Mouse (Mus musculus): Measurements from ENCODE around the gene Ly6g6c.
A peak's percentile ranks its signal among the peaks of the same experiment; 100 is the strongest.

Gene Ly6g6c

DNA sequence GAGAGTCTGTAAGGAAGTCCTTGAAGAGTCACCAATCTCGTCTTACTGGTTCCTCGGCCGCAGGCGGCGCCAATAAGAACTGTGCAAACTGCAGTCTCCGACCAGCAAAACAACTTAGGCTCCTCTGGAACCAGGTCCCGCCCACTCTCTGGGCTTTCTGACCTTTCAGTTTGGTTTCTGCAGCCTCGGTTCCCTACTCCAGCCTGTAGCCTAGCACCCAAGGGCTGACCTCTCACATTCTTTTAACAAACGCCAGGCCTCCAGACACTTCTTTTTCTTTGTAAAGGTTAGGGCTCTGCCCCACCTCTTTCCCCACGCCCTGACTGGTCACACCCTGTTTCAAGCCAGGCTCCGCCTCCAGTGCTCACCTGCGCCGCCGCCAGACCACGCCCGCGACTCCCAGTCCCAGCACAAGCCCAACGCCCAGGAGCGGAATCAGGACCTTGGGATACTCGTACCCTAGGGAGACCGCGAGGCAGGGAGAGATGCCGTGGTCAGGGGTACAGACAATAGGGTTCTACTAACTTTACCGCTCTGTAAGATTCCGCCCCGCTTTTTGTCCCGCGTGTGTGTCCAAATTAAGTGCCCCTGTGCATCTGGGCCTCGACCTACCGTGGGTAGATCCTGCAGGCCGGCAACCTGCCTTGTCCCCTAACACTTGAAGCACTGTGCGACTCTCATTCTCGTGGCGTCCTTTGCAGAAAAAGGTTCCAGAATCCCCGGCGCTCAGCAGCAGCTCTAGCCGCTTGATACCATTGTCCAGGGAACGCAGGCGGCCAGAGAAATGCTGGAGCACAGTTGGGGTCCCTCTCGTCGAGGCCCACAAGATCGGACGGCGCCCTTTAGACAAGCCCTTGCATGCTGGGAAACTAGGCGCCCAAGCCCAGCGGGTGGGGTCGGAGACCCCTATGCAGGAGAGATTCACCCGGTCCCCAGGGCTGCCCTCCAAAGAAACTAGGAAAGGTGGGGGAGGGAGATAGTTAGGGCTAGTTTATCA is at the start of gene Ly6g6c:
Gene Ly6g6c (plus strand): TSS at position 438 of the 997 bp plus-strand sequence.
- no peak for DNase-seq (ENCODE audit: low spot score)

DNA sequence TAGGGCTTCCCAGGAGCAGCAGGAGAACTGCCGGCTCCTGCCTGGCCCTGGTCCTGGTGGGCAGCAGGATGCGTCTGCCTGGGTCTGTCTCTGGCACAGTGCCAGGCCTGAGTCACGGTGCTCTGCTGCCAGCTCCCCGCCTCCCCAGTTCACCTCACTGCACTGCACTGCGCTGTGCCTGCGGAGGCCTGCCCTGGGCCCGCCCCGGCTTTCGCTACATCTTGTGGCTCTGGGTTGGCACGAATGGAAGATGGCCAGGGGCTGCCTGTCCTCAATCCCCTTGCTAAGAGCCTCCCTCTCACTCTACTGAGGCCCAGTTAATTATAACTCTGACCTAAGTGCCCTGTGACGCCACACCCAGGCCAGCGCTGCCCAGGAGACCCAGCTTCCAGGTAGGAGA is 48.8 kb upstream of the Ly6g6c start, which contains the start of gene Vwa7:
Gene Vwa7 (plus strand): TSS at position 204 of the 400 bp plus-strand sequence.
- no peak for DNase-seq (ENCODE audit: low spot score)

DNA sequence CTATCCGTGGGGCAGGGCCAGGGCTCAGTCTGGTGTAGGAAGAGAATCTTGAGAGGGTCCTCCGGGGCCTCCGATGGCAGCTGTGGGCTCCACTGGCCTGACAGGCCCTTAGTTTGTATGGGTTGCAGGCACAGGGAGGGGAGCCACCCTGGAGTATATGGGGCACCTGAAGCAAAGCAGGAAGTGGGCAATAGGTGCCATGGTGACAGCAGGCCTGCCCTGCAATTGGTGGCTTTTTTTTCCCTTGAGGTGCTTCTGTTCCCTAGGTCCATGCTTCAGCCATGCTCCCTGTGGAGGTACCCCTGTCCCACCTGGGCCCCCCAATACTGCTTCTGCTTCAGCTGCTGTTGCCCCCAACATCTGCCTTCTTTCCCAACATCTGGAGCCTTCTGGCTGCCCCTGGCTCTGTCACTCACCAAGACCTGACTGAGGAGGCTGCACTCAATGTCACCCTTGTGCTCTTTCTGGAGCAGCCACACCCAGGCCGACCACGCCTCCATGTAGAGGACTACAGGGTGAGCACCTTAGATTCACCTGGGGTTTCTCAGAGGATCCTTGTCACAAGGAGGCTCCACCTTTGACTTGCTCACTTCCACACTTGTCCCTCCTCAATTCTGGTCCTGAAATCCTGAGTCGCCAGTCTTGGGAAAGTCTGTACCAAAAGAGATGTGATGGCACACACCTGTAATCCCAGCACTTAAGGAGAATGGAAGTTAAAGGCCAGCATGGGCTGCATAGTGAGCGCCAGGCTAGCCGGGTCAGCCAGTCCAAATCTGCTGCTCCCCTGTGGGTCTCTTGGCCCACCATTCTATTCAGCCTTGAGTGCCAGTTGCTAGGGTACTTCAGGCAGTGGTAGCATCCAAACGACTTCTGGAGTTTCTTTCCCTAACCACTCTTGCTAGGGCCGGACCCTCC is 48.1 kb upstream of the Ly6g6c start:
- DNase-seq (ENCODE audit: low spot score), result no peak

DNA sequence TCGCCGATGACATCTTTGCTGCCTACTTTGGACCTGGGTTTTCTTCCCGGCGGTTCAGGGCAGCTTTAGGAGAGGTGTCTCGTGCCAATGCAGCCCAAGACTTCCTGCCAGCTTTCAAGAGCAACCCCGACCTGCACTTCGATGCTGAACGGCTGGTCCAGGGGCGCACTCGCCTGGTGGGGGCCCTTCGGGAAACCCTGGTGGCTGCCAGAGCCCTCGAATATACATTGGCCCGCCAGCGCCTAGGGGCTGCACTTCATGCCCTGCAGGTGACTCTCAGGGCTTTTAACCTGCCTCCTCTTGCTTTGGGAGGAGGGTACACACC is 47.5 kb upstream of the Ly6g6c start:
- DNase-seq (ENCODE audit: low spot score), result no peak

DNA sequence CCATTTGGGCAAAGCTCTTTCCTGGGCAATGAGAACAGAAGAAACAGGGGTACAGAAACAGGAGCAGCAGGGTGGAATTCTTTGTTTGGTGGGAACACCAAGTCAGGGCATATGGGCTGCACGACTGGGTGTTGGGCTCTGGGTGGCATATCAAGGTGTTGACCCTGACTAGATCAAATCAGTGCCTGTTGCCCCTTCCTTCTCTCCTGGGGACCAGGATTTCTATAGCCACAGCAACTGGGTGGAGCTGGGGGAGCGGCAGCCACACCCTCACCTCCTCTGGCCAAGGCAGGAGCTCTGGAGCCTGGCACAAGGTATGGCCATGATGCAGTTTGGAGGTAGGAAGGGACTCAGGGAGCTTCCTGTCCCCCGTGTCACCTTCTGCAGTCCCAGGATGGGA is 47.0 kb upstream of the Ly6g6c start:
- no peak for DNase-seq (ENCODE audit: low spot score)

DNA sequence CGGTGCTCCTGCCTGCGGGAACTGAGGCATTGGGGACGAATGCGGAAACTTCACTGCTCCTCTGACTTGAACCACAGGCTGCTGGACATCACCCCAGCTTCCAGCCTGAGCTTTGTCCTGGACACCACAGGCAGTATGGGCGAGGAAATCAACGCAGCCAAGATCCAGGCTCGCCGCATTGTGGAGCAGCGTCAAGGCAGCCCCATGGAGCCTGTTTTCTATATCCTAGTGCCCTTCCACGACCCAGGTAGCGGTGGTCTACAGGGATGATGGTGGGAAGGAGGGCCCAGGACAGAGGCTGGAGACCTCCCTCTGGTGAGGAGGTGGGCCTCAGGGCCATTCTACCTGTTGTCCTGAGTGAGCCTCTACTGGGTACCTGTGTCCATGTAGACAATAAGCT is 45.3 kb upstream of the Ly6g6c start:
- no peak for DNase-seq (ENCODE audit: low spot score)

DNA sequence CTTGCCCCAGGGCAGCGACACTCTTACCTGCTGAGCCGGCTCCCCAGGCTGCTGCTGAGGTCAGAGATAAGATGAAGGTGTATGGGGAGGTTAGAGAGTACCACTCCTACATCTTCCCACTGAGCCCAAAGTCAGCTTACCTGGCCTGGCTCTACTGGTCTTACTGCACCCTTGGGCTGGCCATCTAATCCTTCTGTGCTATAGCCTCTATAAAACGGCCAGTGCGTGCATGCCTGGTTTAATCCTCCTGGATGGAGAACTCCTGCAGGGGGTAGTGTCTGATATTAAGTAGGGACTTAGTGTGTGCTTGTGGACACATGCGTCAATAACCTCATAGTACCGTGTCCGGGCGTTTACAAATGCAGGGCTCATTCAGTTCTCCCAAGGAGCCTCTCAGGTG is 44.6 kb upstream of the Ly6g6c start:
- no peak for DNase-seq (ENCODE audit: low spot score)

DNA sequence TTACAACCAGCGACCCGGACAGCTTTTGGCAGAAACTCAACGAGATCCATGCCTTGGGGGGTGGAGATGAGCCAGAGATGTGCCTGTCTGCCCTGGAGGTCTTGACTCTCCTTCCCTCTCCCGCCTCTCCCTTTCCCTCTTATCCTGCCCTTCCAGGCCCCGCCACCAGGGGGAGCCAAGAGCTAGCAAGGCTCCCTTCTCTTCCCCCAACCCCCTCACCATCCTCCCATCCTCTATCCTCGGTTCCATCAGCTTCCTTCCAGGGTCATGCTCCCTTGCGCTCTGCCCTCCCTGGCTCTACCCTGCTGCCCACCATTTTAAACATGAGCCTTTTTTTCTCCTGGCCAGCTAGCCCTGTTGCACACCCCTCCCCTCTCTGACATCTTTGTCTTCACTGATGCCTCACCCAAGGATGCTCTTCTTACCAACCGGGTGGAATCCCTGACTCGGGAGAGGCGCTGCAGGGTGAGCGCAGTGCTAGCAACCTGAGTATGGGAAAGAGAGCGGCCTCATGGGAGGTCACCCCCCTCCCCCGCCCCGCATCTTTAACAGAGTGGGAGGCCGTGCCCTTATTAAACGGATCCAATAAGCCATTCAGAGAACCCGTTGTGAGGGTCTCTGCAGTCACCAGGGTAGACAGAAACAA is 43.9 kb upstream of the Ly6g6c start:
- peak; percentile 79 for DNase-seq (ENCODE audit: low spot score)

DNA sequence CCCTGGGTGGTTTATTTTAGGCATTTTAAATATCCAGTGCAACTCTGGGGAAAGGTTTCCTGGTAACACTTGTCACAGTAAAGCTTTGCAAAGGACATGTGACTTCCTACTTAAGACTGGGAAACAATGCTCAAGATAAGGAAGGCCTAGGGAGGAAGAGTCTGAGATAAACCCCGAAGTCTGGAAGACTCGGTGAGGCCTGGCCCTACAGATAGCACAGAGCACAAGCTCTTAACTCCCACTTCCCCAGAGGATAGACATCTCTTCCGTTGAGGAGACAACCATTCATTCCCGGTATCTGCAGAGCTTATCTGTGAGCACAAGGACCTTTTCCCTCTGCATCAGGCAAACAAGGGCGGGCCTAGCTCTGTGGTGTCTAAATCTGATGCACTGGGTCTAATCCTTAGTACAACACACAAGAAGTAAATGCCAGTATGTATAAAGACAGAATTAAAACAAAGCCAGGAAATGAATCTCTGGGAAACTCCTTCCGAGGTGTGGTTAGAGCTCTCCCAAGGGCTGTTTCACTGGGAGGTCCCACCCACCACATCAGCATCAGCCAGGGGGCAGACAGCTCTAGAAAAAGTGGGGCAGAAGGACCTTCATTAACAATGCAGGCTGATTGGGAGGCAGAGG is 43.2 kb upstream of the Ly6g6c start:
- DNase-seq (ENCODE audit: low spot score), result no peak

DNA sequence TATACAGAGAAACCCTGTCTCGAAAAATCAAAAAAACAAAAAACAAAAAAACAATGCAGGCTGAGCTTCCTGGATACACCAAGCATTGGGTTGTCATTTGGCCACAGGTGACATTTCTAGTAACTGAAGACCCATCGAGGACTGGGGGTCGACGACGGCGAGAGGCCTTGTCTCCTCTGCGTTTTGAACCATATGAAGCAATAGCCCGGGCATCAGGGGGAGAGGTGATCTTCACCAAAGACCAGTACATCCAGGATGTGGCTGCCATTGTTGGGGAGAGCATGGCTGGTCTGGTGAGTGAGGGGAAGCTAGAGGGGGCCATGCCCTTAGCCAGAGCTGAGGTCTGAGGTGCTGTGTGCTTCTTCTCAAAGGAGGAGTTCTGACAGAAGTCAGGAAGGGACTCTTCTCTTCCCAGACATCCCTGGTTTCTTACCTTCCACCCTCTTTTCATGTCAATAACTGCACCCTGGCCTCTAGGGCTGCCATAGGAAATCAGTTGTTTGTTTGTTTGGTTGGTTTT is 42.6 kb upstream of the Ly6g6c start:
- no peak for DNase-seq (ENCODE audit: low spot score)

DNA sequence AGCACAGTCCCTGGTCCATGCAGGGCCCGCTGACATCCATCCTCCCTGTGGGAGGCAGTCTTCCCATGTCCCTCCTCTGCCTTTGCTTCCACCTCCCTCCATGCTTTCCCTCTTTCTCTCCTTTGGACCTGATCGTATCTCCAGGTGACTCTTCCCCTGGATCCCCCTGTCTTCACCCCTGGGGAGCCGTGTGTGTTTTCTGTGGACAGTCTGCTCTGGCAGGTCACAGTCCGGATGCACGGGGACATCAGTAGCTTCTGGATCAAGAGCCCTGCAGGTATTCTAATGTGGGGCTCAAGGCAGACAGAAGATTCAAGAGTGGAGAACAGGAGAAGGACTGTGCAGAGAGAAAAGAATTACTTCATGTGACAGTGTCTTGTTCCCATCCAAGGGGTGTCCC is 42.0 kb upstream of the Ly6g6c start:
- DNase-seq (ENCODE audit: low spot score), result no peak

DNA sequence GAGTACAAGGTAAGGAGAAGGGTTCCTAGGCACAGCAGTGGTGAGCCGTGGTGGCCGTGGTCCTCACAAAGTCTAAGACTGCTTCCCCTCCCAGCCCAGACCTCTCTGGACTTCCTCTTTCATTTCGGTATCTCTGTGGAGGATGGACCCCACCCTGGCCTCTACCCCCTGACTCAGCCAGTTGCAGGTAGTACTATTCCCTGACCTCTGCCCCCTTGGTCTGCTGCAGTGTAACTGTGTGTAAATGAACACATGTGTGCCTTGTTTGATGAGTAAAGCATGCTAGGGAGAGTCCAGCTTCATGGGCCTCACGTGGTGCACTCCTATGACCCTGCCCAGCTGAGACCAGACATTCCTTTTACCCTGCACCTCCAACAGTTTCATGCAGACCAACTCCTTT is 41.4 kb upstream of the Ly6g6c start:
- DNase-seq (ENCODE audit: low spot score), result no peak

DNA sequence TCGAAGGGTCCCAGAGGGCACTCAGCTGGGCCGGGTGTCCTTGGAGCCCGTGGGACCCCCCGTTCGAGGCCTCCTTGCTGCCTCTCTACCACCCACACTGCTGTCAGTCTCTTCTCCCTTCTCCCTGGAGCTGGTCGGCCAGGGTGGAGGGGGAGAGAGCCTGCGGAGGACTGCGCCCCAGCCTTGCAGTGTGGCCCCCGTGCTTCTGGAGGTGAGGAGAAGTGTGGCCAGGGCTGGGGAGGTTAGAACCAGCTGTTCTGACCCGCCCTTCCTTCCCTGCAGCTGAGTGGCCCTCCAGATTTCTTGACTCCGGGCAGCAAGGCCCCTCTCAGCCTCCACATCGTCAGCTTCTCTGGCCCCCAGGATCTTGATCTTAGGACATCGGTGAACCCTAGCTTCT is 40.9 kb upstream of the Ly6g6c start:
- DNase-seq (ENCODE audit: low spot score), result no peak

DNA sequence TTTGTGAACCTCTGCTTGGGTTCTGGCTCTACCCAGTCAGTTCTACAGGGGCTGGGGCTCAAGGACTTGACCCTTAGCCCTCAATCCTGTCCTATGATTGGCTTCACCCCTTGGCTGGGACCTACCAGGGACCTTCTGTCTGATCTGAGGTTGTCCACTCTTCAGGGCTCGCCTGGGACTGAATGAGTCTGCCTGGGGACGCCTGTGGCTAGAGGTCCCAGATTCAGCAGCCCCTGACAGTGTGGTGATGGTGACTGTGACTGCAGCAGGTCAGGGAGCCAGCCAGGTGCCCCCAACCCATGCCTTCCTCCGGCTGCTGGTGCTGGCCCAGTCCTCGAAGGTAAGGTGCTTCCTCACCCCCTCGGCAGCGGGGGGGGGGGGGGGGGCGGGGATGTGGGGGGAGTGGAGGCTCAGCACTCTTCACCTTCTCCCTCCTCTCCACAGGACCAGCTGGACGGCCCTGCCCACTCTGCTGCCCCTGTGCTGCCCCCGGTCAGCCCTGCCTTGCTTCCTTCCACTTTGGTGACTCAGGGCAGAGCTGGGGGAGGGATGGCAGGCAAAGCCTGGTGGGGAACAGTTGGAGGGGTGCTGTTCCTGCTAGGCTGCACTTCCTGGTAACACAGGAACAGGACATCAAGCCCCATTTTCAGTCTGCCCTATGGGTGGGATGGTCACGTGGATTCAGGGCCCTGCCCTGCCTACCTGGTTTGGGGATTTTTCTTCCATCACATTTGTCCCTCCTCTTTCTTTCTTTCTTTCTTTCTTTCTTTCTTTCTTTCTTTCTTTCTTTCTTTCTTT is 40.3 kb upstream of the Ly6g6c start:
- DNase-seq (ENCODE audit: low spot score), result no peak

DNA sequence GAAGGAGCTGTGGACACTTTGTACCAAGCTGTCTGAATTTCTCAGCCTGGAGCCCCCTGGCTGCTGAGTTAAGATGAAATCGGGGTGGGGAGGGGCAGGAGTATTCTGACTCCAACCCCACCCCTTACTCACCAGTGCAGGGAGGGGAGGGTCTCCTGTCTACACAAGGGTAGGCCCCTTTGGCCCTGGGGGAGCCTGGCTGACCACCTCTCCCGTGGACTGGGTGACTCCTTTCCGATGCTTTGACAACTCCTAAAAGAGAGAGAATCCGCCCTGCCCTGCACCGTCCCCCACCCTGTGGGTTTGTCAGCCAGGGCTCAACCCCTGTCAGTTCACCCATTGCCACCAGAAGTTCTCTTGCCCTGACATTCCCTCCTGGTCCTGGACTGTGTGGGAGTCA is 39.0 kb upstream of the Ly6g6c start:
- no peak for DNase-seq (ENCODE audit: low spot score)

DNA sequence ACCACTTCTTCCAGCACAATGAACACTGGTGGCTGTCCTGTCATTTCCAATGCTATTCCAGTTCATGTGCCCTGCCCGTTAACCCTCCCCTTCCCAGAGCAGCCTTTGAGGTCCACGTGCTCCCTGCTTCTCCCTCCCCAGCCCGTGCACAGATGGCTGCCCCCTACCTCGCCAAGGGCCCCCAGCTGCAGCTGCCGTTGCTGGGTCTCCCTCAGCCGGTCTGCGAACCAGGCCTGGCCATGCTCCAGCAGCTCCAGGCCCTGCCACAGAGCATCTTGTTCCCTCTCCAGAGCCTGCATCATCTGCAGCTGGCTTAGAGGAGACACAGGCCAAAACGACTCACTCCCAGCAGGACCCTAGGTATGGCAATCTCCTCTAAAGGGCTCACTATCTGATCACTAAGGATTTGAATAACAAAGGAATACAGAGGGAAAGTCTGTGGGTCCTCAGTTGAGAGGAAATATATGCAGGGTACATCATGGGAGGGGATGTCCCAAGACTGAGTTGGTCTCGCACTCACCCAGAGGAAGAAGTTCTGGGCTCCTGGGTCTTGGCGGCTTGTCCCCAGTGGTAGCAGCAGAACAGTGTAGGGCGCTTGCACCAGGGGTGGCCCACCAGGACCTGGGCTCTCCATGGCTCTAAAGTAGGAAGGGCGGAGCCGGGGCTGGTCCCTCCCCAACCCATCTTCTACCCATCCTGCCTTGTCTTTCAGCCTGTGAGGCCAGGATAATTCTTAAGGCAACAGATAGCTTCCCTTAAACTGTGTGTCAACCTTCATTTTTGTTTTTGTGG is 37.7 kb upstream of the Ly6g6c start, which contains the start of gene Sapcd1:
Gene Sapcd1 (minus strand): TSS at position 740 of the 792 bp plus-strand sequence.
- DNase-seq (ENCODE audit: low spot score), result no peak

DNA sequence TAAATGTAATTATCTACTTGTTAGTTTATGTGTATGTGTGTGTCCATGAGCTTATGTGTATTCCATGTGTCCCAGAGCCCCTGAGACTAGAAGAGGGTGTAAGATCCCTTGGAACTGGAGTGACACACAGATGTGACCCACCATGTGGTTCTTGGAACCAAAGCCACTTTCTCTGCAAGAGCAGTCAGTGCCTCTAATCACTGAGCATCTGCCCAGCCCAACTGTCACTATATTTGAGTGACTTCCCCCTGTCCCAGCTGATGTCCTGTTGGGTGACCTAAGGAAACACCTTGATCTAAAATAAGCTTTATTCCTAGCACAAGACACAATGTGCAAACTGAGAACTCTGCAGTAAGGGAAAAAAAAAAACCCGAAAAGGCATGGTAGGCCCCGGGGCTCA is 36.9 kb upstream of the Ly6g6c start:
- no peak for DNase-seq (ENCODE audit: low spot score)

DNA sequence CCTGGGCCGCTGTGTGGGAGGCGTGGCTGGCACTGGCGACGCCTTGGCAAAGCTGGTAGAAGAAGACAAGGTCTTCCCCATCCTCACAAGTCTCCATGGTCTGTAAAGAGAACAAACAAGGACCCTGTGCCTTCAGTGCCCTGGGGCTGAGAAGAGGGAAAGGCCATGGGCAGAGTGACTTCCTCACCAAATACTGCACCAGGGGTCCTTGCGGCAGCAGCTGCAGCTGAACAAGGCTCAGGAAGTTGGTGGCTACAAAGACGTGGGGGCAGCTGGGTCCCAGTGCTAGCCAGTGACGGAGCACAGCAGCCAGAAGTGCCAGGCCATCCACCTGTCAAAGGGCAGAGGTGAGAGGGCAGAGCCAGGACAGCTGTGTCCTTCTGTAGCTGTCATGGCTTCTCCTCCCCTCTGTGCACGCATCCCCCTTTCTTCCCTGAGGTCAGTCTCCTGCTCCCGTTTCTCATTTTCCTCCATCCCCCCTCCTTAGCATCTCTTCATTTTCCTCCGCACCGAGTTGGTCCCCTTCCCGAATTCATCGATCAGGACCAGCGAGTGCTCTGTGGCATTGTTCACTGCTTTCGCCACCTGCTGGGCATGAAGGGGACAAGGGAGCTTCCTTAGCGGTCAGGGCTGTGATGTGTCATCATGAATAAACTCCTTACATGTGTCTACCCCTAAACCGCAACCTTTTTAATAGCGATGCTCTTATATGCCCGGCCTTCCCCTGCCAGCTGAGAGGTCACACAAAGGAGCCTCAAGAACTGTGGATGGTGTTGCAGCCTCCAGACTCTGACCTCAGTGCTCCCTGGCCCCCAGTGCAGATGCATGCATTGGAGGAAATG is 35.3 kb upstream of the Ly6g6c start:
- DNase-seq (ENCODE audit: low spot score), result no peak

DNA sequence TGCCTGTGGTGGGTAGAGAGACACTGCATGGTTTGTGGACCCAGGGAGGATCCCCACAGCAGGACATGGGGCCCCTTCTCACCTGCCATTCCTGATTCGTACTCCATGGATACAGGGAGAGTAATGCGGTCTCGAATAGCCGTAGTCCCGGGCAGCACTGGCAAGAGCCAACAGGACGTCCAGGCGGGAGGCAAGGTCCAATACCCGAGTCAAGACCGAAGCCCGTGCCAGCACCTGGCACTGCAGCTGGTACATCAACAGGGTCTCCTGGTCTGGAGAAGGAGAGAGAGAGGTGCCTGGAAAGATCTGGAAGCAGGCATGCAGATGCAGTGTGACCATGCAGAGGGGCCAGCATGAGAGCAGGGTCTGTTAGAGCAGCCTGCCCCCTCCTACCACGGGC is 33.9 kb upstream of the Ly6g6c start:
- no peak for DNase-seq (ENCODE audit: low spot score)

Measured in spleen, adult 12 weeks (tissue).